In the genomic region with DNA sequence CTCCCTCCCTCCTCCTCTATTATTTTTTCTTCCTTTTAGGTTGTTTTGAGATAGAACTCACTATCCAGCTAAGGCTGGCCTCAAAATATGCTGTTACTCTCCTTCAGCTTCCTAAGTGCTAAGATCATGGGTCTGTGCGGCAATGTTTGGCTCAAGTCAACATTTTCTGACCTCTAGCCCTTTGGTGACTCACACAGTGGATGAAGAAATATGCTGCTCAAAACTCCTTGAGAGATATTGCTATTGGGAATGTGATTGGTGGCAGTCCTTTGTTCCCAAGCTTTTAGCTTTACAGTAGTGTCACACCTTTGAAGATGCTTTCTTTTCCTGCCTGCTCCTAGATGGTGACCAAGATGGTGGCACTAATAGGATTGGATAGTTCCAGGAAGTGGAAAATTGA, we compare ENCODE assay signal across 22 mouse cellular contexts. TPM values are rescaled to one million over a fixed set of nuclear protein-coding genes. Genes with fewer than 3 reads are reported as not detected.
DNase-seq lines count a peak whose midpoint lies in the region; ATAC-seq and TF ChIP-seq lines count a peak whose summit lies in the region.
"Had no signal": no experiment of that assay in that cellular context is flagged by ENCODE, and none has a peak within 500 bp of the region (broad histone marks: within the 10 kb centered on the region; RNA-seq: fewer than 3 reads in every experiment).

No protein-coding gene starts in this region.

- peak; percentile 58 for DNase-seq in Muller cell, postnatal 12 days (ENCODE audit: inconsistent ontology term)
- DNase-seq in adrenal gland, adult 8-10 months: peak; percentile 49
- DNase-seq in lung, postnatal 25 days (ENCODE audit: low spot score): peak; percentile 32
- no peak for DNase-seq in right cerebral cortex, adult 2 months (ENCODE audit: low spot score in 2 of 2)
- DNase-seq: cerebellum, postnatal 14 days; kidney, adult 18-20 months; kidney, postnatal 4 days; left cerebral cortex, postnatal 4 days; liver, embryonic 13.5 days had no signal

- H3K4me1 ChIP-seq in intestine, postnatal 0 days (replicated peaks; ENCODE audit: control insufficient read depth, insufficient read depth, low read length): no peaks in the 10 kb centered on the region
- no peaks in the 10 kb centered on the region for H3K4me1 ChIP-seq in intestine, embryonic 16.5 days (ENCODE audit: control insufficient read depth, insufficient read depth, low read length)
- H3K4me1 ChIP-seq: embryonic facial prominence, embryonic 10.5 days; liver, embryonic 13.5 days; midbrain, embryonic 15.5 days had no signal

- 57% methylated on average over 1 of the region's 1 CpGs for WGBS in intestine, postnatal 0 days
- 75% methylated on average over 1 of the region's 1 CpGs for WGBS in intestine, embryonic 16.5 days

- 0 out of 2 replicates have a peak, but pooled peaks have one; percentile 41 for ATAC-seq in intestine, postnatal 0 days
- no peak for ATAC-seq in intestine, embryonic 16.5 days
- ATAC-seq in activated CD4-positive, CD25-positive, alpha-beta regulatory T cell, adult 4 months: no peak
- ATAC-seq: forebrain, embryonic 16.5 days; midbrain, embryonic 15.5 days had no signal

- H3K9me3 ChIP-seq in intestine, postnatal 0 days (ENCODE audit: control insufficient read depth): no peaks in the 10 kb centered on the region
- no peaks in the 10 kb centered on the region for H3K9me3 ChIP-seq in intestine, embryonic 16.5 days (ENCODE audit: control insufficient read depth, low read length)
- H3K9me3 ChIP-seq: embryonic facial prominence, embryonic 10.5 days; liver, embryonic 13.5 days had no signal

- no peak overlapping the region for H3K27ac ChIP-seq in intestine, postnatal 0 days (ENCODE audit: low read depth, low read length)
- H3K27ac ChIP-seq in intestine, embryonic 16.5 days (ENCODE audit: low read length): no peak overlapping the region
- H3K27ac ChIP-seq: embryonic facial prominence, embryonic 10.5 days; hindbrain, embryonic 14.5 days; liver, embryonic 13.5 days; midbrain, embryonic 15.5 days had no signal

- H3K9ac ChIP-seq in intestine, postnatal 0 days (ENCODE audit: low read depth, low read length): no peak overlapping the region
- H3K9ac ChIP-seq in intestine, embryonic 16.5 days (ENCODE audit: low read depth, low read length): no peak overlapping the region
- H3K9ac ChIP-seq: hindbrain, embryonic 14.5 days; liver, embryonic 13.5 days; midbrain, embryonic 15.5 days had no signal

- no peaks in the 10 kb centered on the region for H3K27me3 ChIP-seq in intestine, postnatal 0 days (replicated peaks; ENCODE audit: control insufficient read depth, insufficient read depth, low read length)
- H3K27me3 ChIP-seq in intestine, embryonic 16.5 days (replicated peaks; ENCODE audit: control insufficient read depth, insufficient read depth, low read length): no peaks in the 10 kb centered on the region
- H3K27me3 ChIP-seq: CH12.LX; liver, embryonic 13.5 days; midbrain, embryonic 15.5 days had no signal

- H3K4me2 ChIP-seq in intestine, postnatal 0 days (replicated peaks; ENCODE audit: low read depth): no peak overlapping the region
- no peak overlapping the region for H3K4me2 ChIP-seq in intestine, embryonic 16.5 days (ENCODE audit: low read depth, low read length)
- H3K4me2 ChIP-seq: hindbrain, embryonic 14.5 days; liver, embryonic 13.5 days; midbrain, embryonic 15.5 days had no signal

- no peak overlapping the region for H3K4me3 ChIP-seq in intestine, postnatal 0 days (ENCODE audit: low read depth, low read length)
- no peak overlapping the region for H3K4me3 ChIP-seq in intestine, embryonic 16.5 days (ENCODE audit: low read length)
- H3K4me3 ChIP-seq: embryonic facial prominence, embryonic 10.5 days; erythroblast, embryonic 14.5 days; liver, embryonic 13.5 days; midbrain, embryonic 15.5 days had no signal

- H3K36me3 ChIP-seq in intestine, postnatal 0 days (ENCODE audit: control insufficient read depth, insufficient read depth): no peaks in the 10 kb centered on the region
- H3K36me3 ChIP-seq in intestine, embryonic 16.5 days (ENCODE audit: control insufficient read depth, insufficient read depth, low read length): no peaks in the 10 kb centered on the region
- H3K36me3 ChIP-seq: embryonic facial prominence, embryonic 10.5 days; liver, embryonic 13.5 days; midbrain, embryonic 15.5 days had no signal

- no peak for TF ChIP-seq CTCF in intestine, postnatal 0 days (IDR thresholded peaks at IDR 0.05; ENCODE audit: low read depth)

RNA-seq across cellular contexts. Expression of a gene that starts 52.7 kb away (rescaled TPM):
- 0.09 TPM in 1 of 2 replicates, not detected in the other for polyA plus RNA-seq in intestine, postnatal 0 days (2015; fragmentation: Nextera tagmentation; extraction: Ambion mirVana)
- polyA plus RNA-seq in intestine, embryonic 16.5 days (2015; fragmentation: Nextera tagmentation; extraction: Ambion mirVana): 0.06 TPM in 1 of 2 replicates, not detected in the other
- total RNA-seq in adrenal gland, adult 8-10 months (2022): not detected
- polyA plus RNA-seq in activated CD4-positive, CD25-positive, alpha-beta regulatory T cell, adult 4 months (2017; shearing (Covaris generic)): not detected
- total RNA-seq: CH12.LX; gastrocnemius, adult 8-10 months; layer of hippocampus, postnatal 25 days; left cerebral cortex, postnatal 4 days; megakaryocyte, adult 5-6 weeks had no signal
- polyA plus RNA-seq: embryonic facial prominence, embryonic 10.5 days; erythroblast, embryonic 14.5 days; forebrain, embryonic 16.5 days; heart, embryonic 14.5 days; hindbrain, embryonic 14.5 days; liver, embryonic 13.5 days; midbrain, embryonic 15.5 days had no signal

RNA-seq across cellular contexts. Expression of a gene that starts 55.8 kb away (rescaled TPM):
- polyA plus RNA-seq in intestine, postnatal 0 days (2015; fragmentation: Nextera tagmentation; extraction: Ambion mirVana): 121 and 126 TPM in 2 replicates
- 1.4 and 1.8 TPM in 2 replicates for polyA plus RNA-seq in intestine, embryonic 16.5 days (2015; fragmentation: Nextera tagmentation; extraction: Ambion mirVana)
- total RNA-seq in adrenal gland, adult 8-10 months (2022): not detected
- not detected for polyA plus RNA-seq in activated CD4-positive, CD25-positive, alpha-beta regulatory T cell, adult 4 months (2017; shearing (Covaris generic))
- total RNA-seq: CH12.LX; gastrocnemius, adult 8-10 months; layer of hippocampus, postnatal 25 days; left cerebral cortex, postnatal 4 days; megakaryocyte, adult 5-6 weeks had no signal
- polyA plus RNA-seq: embryonic facial prominence, embryonic 10.5 days; erythroblast, embryonic 14.5 days; forebrain, embryonic 16.5 days; heart, embryonic 14.5 days; hindbrain, embryonic 14.5 days; liver, embryonic 13.5 days; midbrain, embryonic 15.5 days had no signal

Comparison
In these comparisons a context has a peak if more than half of its experiments do, and no peak if none do; other contexts are left out.
1. RNA of a gene that starts 55.8 kb away (polyA plus RNA-seq): 121 to 126 TPM in intestine, postnatal 0 days; 1.4 to 1.8 TPM in intestine, embryonic 16.5 days and not detected in activated CD4-positive, CD25-positive, alpha-beta regulatory T cell, adult 4 months; every median in the first group is over 10 times any median in the second.
2. DNase-seq: peak in Muller cell, postnatal 12 days (single experiment), adrenal gland, adult 8-10 months (single experiment) and lung, postnatal 25 days (single experiment); none in right cerebral cortex, adult 2 months (0 of 2).